Mouse (Mus musculus): ENCODE results near the gene Ifitm7. TPM values are rescaled to one million over a fixed set of nuclear protein-coding genes. Genes with fewer than 3 reads are reported as not detected.
"Not testable (repeated sequence)": the region's sequence is repeated elsewhere in the genome, so short reads cannot be mapped to it uniquely, and the experiment has no call there.

The Ifitm7 gene
- total RNA-seq, 2 experiments from 2014 or later = 2.0 to 2.3 TPM

- not testable (repeated sequence) for DNase-seq (ENCODE audit: low spot score in 2 of 2)
Measured at GRCm38 (mm10) chr16:13981726-13982125, 5.0 kb downstream of the Ifitm7 start.

GRCm38 (mm10) chr16:13977026-13977425 is 9.7 kb downstream of the Ifitm7 start:
- DNase-seq (ENCODE audit: low spot score in 2 of 2) = not testable (repeated sequence)

DNA sequence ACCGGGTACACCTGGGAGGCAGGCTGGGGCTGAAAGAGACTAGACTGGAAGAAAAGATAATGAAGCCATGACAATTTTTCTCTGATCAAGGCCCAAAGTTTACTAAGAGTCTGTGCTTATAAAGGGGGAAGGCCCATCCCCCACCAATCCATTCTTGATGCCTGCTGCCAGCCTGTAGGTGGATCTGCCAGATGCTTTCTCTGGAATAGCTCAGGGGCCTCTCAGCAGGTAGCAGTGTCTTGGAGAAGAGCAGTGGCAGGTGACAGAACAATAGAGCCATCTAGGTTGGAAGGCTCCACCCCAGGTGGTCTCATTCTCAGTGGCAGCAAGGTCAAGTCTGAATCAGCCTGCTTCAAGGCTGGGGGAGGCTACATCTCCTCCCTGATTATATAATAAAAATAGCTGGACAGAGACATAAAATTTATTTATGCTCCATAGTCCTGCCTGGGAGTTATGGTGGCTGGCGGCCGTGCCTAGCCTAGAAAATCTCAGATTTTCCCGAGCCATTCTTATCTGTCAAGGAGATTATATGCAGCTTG is 10.3 kb downstream of the Ifitm7 start:
- not testable (repeated sequence) for DNase-seq (ENCODE audit: low spot score in 2 of 2)

DNA sequence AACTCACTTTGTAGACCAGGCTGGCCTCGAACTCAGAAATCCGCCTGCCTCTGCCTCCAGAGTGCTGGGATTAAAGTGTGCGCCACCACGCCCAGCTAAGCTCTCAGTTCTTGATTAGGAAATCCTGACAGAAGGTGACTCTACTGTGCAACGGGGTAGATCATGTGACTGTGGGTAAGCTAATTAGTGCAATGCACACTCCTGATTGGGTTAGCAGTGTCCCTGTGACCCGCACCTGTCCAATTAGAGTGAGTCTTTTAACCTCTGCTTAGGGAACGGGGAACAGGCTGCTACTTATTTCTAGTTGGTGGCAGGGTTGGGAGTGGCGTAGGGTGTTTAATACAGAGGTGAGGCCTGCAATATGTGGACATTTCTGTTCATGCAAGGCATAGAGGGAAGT is 14.6 kb downstream of the Ifitm7 start:
- DNase-seq (ENCODE audit: low spot score in 2 of 2) = no peak

DNA sequence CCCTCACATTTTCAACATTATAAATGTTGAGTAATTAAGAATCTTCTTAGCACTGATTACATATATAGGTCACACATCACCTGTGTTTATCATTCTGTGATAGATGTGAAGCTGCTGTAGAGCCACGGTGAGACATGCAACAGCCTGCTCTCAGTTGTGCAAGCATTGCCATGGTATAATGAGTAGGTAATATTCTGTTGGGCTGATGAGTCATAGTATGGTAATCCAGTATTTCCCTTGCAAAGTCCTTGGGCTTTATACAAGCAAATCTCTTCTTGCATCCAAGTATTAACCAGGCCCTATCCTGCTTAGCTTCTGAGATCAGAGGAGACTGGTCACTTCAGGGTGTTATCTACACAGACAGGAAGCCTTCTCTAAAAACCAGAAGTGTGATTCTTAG is 17.6 kb downstream of the Ifitm7 start:
- no peak for DNase-seq (ENCODE audit: low spot score in 2 of 2)

- no peak for DNase-seq (ENCODE audit: low spot score in 2 of 2)
Measured at GRCm38 (mm10) chr16:13962053-13962452, 24.6 kb downstream of the Ifitm7 start.

GRCm38 (mm10) chr16:13951245-13951644 is 35.4 kb downstream of the Ifitm7 start:
- DNase-seq (ENCODE audit: low spot score in 2 of 2) = no peak

GRCm38 (mm10) chr16:13946306-13946705 is 40.4 kb downstream of the Ifitm7 start:
- no peak for DNase-seq (ENCODE audit: low spot score in 2 of 2)

DNA sequence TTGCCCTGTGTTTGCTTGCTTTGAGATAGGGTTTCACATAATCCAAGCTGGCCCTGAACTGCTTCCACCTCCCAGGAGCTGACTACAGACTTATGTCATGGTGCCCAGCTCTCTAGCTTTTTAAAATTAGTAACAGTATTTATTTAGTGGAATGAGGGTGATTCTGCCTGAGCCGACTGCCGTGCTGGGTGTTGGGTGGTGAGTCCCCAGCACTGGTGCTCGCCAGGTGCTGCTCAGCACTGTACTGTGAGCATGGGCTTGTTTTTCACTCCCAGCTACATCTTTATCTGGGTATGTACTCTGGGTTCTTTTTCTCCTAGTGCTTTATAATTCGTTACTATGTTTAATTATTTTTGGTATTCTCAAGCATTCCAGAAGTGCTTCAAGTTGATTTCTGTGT is 41.5 kb downstream of the Ifitm7 start:
- no peak for DNase-seq (ENCODE audit: low spot score in 2 of 2)

- no peak for DNase-seq (ENCODE audit: low spot score in 2 of 2)
Measured at GRCm38 (mm10) chr16:13944752-13945151, 41.9 kb downstream of the Ifitm7 start.

GRCm38 (mm10) chr16:13944178-13944577 is 42.5 kb downstream of the Ifitm7 start:
- DNase-seq (ENCODE audit: low spot score in 2 of 2) = no peak

- DNase-seq (ENCODE audit: low spot score in 2 of 2) = no peak
Measured at GRCm38 (mm10) chr16:13940847-13941395, 45.8 kb downstream of the Ifitm7 start.

- peak; percentile 83 to 88 for DNase-seq (ENCODE audit: low spot score in 2 of 2)
Measured at GRCm38 (mm10) chr16:13940139-13940846, 46.4 kb downstream of the Ifitm7 start.

Other genes starting within 250 kb of the Ifitm7 start
- 10 to 100 TPM; 51.3 to 51.5 TPM for gene Rrn3, start 206.2 kb downstream of the Ifitm7 start, total RNA-seq (2021)
- 10 to 100 TPM; 76.0 to 87.1 TPM for gene Ntan1, start 168.0 kb downstream of the Ifitm7 start, total RNA-seq (2021)
- 10 to 100 TPM; 66.5 to 75.8 TPM for gene Pdxdc1, start 83.8 kb downstream of the Ifitm7 start, total RNA-seq (2021)
- gene Mpv17l, start 83.7 kb downstream of the Ifitm7 start, total RNA-seq (2021) = 10 to 100 TPM; 74.1 to 75.9 TPM
- 100 to 1,000 TPM; 265 to 279 TPM for gene 2900011O08Rik, start 284 bp downstream of the Ifitm7 start, total RNA-seq (2021)
- 10 to 100 TPM; 29.0 TPM for gene Nde1, start 176.4 kb upstream of the Ifitm7 start, total RNA-seq (2021)
- 100 to 1,000 TPM; 131 to 142 TPM for gene Marf1, start 176.5 kb upstream of the Ifitm7 start, total RNA-seq (2021)